Mouse (Mus musculus) 3T3-L1 (cell line): ENCODE measurements around the gene Cdk5r1.

Source experiments
- DNase-seq: peaks from one replicate; pipeline ENCODE4 v3.0.0-alpha.2; 2015; ENCODE audit warnings: low read depth, low spot score

Gene Cdk5r1

GRCm38 (mm10) chr11:80504519-80505385 lies 27.9 kb downstream of the Cdk5r1 start:
- peak; percentile 47 for DNase-seq

GRCm38 (mm10) chr11:80505581-80505980 lies 28.8 kb downstream of the Cdk5r1 start:
- no peak for DNase-seq

GRCm38 (mm10) chr11:80506483-80506882 lies 29.7 kb downstream of the Cdk5r1 start:
- no peak for DNase-seq

GRCm38 (mm10) chr11:80507791-80508190 lies 31.0 kb downstream of the Cdk5r1 start:
- no peak for DNase-seq

GRCm38 (mm10) chr11:80508361-80509175 lies 31.7 kb downstream of the Cdk5r1 start:
- DNase-seq, result no peak

GRCm38 (mm10) chr11:80509176-80509506 lies 32.3 kb downstream of the Cdk5r1 start:
- DNase-seq, result no peak

- DNase-seq, result no peak
These were observed 33.3 kb downstream of the Cdk5r1 start for GRCm38 (mm10) chr11:80510124-80510523.

- DNase-seq, result no peak
These were observed 35.7 kb downstream of the Cdk5r1 start for GRCm38 (mm10) chr11:80512313-80513056.

- DNase-seq, result peak; percentile 32
These were observed 37.0 kb downstream of the Cdk5r1 start for GRCm38 (mm10) chr11:80513796-80514195.

- DNase-seq, result no peak
These were observed 38.5 kb downstream of the Cdk5r1 start for GRCm38 (mm10) chr11:80515346-80515745.

- no peak for DNase-seq
These were observed 39.1 kb downstream of the Cdk5r1 start for GRCm38 (mm10) chr11:80515895-80516294.

GRCm38 (mm10) chr11:80518421-80519367 lies 41.9 kb downstream of the Cdk5r1 start:
- no peak for DNase-seq

- no peak for DNase-seq
These were observed 44.3 kb downstream of the Cdk5r1 start for GRCm38 (mm10) chr11:80521148-80521547.

GRCm38 (mm10) chr11:80522852-80523251 lies 46.0 kb downstream of the Cdk5r1 start:
- DNase-seq, result no peak

- DNase-seq, result no peak
These were observed 46.6 kb downstream of the Cdk5r1 start for GRCm38 (mm10) chr11:80523410-80523809.

- DNase-seq, result no peak
These were observed 47.4 kb downstream of the Cdk5r1 start for GRCm38 (mm10) chr11:80524213-80524612.

- DNase-seq, result no peak
These were observed 50.9 kb downstream of the Cdk5r1 start for GRCm38 (mm10) chr11:80527697-80528096.

- no peak for DNase-seq
These were observed 52.3 kb downstream of the Cdk5r1 start for GRCm38 (mm10) chr11:80529149-80529548.
